Mouse (Mus musculus): Measurements from ENCODE around the gene Kmt2c. TPM values are rescaled to one million over a fixed set of nuclear protein-coding genes. Genes with fewer than 3 reads are reported as not detected.

Gene Kmt2c
- total and polyA plus RNA-seq, 3 experiments, result 23.8 to 34.0 (median 26.2) TPM

- Histone ChIP-seq H3K9ac (ENCODE audit: control insufficient read depth, low read depth, low read length, poor library complexity, severe bottlenecking) (no peak overlapping the region), H3K4me3 (ENCODE audit: control insufficient read depth in 1 of 2, insufficient read depth in 1 of 2, low read depth in 2 of 2, low read length in 2 of 2) (no peak overlapping the region), H3K79me2 (ENCODE audit: control insufficient read depth, insufficient read depth, low read length, poor library complexity) (no peaks in the 10 kb centered on the region), H3K27me3 (ENCODE audit: control insufficient read depth in 1 of 2, insufficient read depth in 2 of 2, low read length in 2 of 2) (no peaks in the 10 kb centered on the region), H3K27ac (ENCODE audit: control insufficient read depth, low read depth, low read length) (no peak overlapping the region), H3K4me1 (ENCODE audit: control insufficient read depth in 1 of 2, insufficient read depth in 2 of 2, low read length in 2 of 2) (no peaks in the 10 kb centered on the region), H3K36me3 (ENCODE audit: control insufficient read depth in 1 of 2, insufficient read depth in 2 of 2, low read length in 2 of 2) (no peaks in the 10 kb centered on the region), H3K9me3 (replicated peaks; ENCODE audit: insufficient read depth, low read length) (no peaks in the 10 kb centered on the region)
- no peak for DNase-seq (ENCODE audit: low read depth, low spot score)
- TF ChIP-seq TBP (IDR thresholded peaks at IDR 0.05; ENCODE audit: low read depth, low read length) (no peak), SMC3 (IDR thresholded peaks at IDR 0.05; ENCODE audit: low read depth, low read length) (no peak), GABPA (IDR thresholded peaks at IDR 0.05; ENCODE audit: low read depth, low read length) (no peak)
Measured at GRCm38 (mm10) chr5:25261452-25261851, 237.1 kb downstream of the Kmt2c start.

GRCm38 (mm10) chr5:25256686-25257085 lies 241.9 kb downstream of the Kmt2c start:
- H3K9me3 ChIP-seq (replicated peaks; ENCODE audit: insufficient read depth, low read length), result no peaks in the 10 kb centered on the region
- H3K79me2 ChIP-seq (ENCODE audit: control insufficient read depth, insufficient read depth, low read length, poor library complexity), result no peaks in the 10 kb centered on the region
- H3K27me3 ChIP-seq (ENCODE audit: control insufficient read depth in 1 of 2, insufficient read depth in 2 of 2, low read length in 2 of 2), result no peaks in the 10 kb centered on the region
- peaks cover 0 to 2% of the 10 kb centered on the region in 2 experiments; a peak in 2 of 4 replicates for H3K36me3 ChIP-seq (ENCODE audit: control insufficient read depth in 1 of 2, insufficient read depth in 2 of 2, low read length in 2 of 2)
- H3K4me1 ChIP-seq (ENCODE audit: control insufficient read depth in 1 of 2, insufficient read depth in 2 of 2, low read length in 2 of 2), result no peaks in the 10 kb centered on the region
- no peak overlapping the region for H3K4me3 ChIP-seq (ENCODE audit: control insufficient read depth in 1 of 2, insufficient read depth in 1 of 2, low read depth in 2 of 2, low read length in 2 of 2)
- TF ChIP-seq TBP (IDR thresholded peaks at IDR 0.05; ENCODE audit: low read depth, low read length), result no peak
- no peak for TF ChIP-seq POLR2A (IDR thresholded peaks at IDR 0.05; ENCODE audit: control insufficient read depth in 1 of 2, insufficient read depth in 1 of 2, low read depth in 1 of 2, low read length in 2 of 2, poor library complexity in 1 of 2)
- no peak for TF ChIP-seq MAZ (IDR thresholded peaks at IDR 0.05; ENCODE audit: low read depth, low read length)
- no peak for TF ChIP-seq SMC3 (IDR thresholded peaks at IDR 0.05; ENCODE audit: low read depth, low read length)
- TF ChIP-seq MAFK (IDR thresholded peaks at IDR 0.05; ENCODE audit: borderline replicate concordance, low read depth, low read length), result no peak
- TF ChIP-seq HCFC1 (IDR thresholded peaks at IDR 0.05; ENCODE audit: low read depth, low read length), result no peak
- TF ChIP-seq ELF1 (IDR thresholded peaks at IDR 0.05; ENCODE audit: low read depth, low read length), result no peak
- no peak for TF ChIP-seq ZKSCAN1 (IDR thresholded peaks at IDR 0.05; ENCODE audit: low read depth, low read length)
- TF ChIP-seq EP300 (IDR thresholded peaks at IDR 0.05; ENCODE audit: low read depth in 1 of 2, low read length in 2 of 2), result no peak
- no peak for TF ChIP-seq BHLHE40 (IDR thresholded peaks at IDR 0.05; ENCODE audit: borderline replicate concordance, low read depth, low read length)
- no peak for TF ChIP-seq CTCF (IDR thresholded peaks at IDR 0.05 in 2 of 3, conservative IDR thresholded peaks at IDR 0.05 in 1 of 3; ENCODE audit: control insufficient read depth in 1 of 3, insufficient read depth in 1 of 3, low read depth in 2 of 3, low read length in 3 of 3, poor library complexity in 1 of 3, severe bottlenecking in 1 of 3)
- no peak for TF ChIP-seq MYC (IDR thresholded peaks at IDR 0.05; ENCODE audit: low read depth, low read length)
- TF ChIP-seq UBTF (IDR thresholded peaks at IDR 0.05; ENCODE audit: borderline replicate concordance, insufficient read depth, low read depth, low read length), result no peak
- TF ChIP-seq GATA1 (IDR thresholded peaks at IDR 0.05; ENCODE audit: low read depth, low read length), result no peak
- no peak overlapping the region for H3K27ac ChIP-seq (ENCODE audit: control insufficient read depth, low read depth, low read length)
- no peak for DNase-seq (ENCODE audit: low read depth, low spot score)
- no peak overlapping the region for H3K9ac ChIP-seq (ENCODE audit: control insufficient read depth, low read depth, low read length, poor library complexity, severe bottlenecking)

GRCm38 (mm10) chr5:25254491-25254890 lies 244.1 kb downstream of the Kmt2c start:
- DNase-seq (ENCODE audit: low read depth, low spot score), result no peak
- H3K36me3 ChIP-seq (ENCODE audit: control insufficient read depth in 1 of 2, insufficient read depth in 2 of 2, low read length in 2 of 2), result peaks cover 0 to 2% of the 10 kb centered on the region in 2 experiments; a peak in 2 of 4 replicates

More at GRCm38 (mm10) chr5:25254491-25254890, 244.1 kb downstream of the Kmt2c start:
- Histone ChIP-seq H3K4me3 (ENCODE audit: control insufficient read depth in 1 of 2, insufficient read depth in 1 of 2, low read depth in 2 of 2, low read length in 2 of 2) (no peak overlapping the region), H3K9ac (ENCODE audit: control insufficient read depth, low read depth, low read length, poor library complexity, severe bottlenecking) (no peak overlapping the region), H3K79me2 (ENCODE audit: control insufficient read depth, insufficient read depth, low read length, poor library complexity) (no peaks in the 10 kb centered on the region), H3K9me3 (replicated peaks; ENCODE audit: insufficient read depth, low read length) (no peaks in the 10 kb centered on the region), H3K4me1 (ENCODE audit: control insufficient read depth in 1 of 2, insufficient read depth in 2 of 2, low read length in 2 of 2) (no peaks in the 10 kb centered on the region), H3K27ac (ENCODE audit: control insufficient read depth, low read depth, low read length) (no peak overlapping the region), H3K27me3 (ENCODE audit: control insufficient read depth in 1 of 2, insufficient read depth in 2 of 2, low read length in 2 of 2) (no peaks in the 10 kb centered on the region)
- no peak for TF ChIP-seq USF2 (IDR thresholded peaks at IDR 0.05; ENCODE audit: borderline replicate concordance in 1 of 2, insufficient read depth in 1 of 2, low read depth in 1 of 2, low read length in 2 of 2)
